Mouse (Mus musculus) heart, adult 2 months (tissue): Measurements from ENCODE around the gene Ccdc15.

ENCODE experiments used
- CTCF ChIP-seq: fragments of 200-600 bp; IDR thresholded peaks from 2 replicates; pipeline ENCODE4 v1.8.1; 2022; ENCODE audit warnings: antibody characterized with exemption, mild to moderate bottlenecking, moderate library complexity
- EP300 ChIP-seq: fragments of 200-500 bp; IDR thresholded peaks from 2 replicates; pipeline ENCODE4 v1.6.1; 2011; ENCODE audit warnings: low read depth, low read length, control low read depth; ENCODE audit not compliant: insufficient read depth
- POLR2A ChIP-seq: fragments of 200-500 bp; IDR thresholded peaks from 2 replicates; pipeline ENCODE4 v1.6.1; 2011; ENCODE audit warnings: mild to moderate bottlenecking, low read depth, low read length, control low read depth; ENCODE audit not compliant: insufficient read depth

DNA sequence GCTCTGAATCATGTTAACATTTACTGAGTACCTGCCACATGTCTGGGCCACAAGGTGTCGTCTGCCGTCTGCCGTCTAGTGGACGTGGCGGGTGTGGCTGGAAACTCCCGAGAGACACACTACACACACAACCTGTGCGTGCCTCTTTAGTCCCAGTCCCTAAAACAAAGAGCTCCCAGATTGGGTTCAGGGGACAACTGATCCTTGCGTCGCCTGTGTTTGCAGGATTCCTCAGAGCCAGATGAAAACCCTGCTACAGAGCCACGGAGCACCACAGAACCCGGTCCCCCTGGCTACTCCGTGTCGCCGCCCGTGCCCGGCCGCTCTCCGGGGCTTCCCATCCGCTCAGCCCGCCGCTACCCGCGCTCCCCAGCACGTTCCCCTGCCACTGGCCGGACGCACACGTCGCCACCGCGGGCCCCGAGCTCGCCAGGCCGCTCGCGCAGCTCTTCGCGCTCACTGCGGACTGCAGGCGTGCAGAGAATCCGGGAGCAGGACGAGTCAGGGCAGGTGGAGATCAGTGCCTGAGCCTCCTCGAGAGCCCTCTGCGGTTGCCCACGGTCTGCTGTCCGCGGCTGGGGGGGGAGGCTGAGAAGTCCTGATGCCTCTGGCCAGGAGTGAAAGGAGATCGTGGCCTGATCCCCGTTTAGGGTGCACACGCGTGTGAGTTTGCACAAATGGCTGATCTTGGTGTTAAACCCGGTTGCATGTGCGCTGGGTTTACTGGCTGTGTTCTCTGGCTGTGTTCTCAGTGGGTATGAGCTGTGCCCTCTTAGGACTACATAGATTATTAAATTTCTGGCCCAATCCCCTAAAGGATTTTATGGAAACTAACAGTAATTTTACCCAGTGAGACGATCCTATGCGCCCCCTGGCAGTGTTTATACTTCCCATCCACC lies 36.3 kb upstream of the Ccdc15 start:
- TF ChIP-seq CTCF = peak; percentile 66
- peak; percentile 49 for TF ChIP-seq POLR2A
- TF ChIP-seq EP300 = no peak
